Mouse (Mus musculus): ENCODE results near the gene Polr2l. TPM values are rescaled to one million over a fixed set of nuclear protein-coding genes. Genes with fewer than 3 reads are reported as not detected.

Gene Polr2l
- polyA plus RNA-seq (2014; fragmentation: Nextera tagmentation; extraction: Ambion mirVana) = 71.2 and 74.3 TPM in 2 replicates

DNA sequence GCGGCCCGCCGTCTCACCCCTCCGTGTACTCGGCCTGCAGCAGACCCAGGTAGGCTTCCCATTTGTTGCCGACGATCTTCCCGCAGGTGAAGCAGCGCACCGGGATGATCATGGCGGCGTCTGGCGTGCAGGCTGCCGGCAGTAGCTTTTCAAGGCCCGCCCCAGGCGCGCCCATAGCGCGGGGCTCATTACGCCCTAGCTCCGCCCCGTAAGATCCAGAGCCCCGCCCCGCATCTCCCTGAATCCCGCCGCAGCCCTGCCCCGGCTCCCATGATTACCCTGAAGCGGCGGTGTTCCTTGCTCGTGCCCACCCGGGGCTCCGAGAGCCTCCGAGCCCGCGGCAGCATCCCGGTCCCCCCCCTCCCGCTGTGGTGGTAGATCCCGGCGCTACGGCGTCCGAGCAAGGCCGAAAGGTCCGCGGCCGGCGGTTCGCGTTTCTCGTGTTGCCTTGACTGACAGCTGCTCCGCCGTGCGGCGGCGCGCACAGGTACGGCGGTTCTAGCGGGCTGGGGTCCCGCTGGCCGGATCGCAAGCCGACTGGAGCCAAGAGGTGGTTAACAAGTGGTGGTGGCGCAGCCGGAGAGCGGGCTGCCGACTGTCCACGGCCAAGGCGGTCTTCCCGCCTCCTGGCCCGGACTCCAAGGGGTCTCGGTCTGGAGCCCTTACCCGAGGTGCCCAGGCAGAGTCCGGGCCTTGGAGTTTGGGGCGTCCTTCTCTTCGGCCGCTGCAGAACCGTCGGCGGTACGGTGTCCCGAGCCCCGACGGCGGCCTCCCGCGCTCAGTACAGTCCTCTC is at the start of gene Polr2l, which contains the start of gene Tspan4:
Gene Polr2l (minus strand): TSS at position 122 of the 794 bp plus-strand sequence.
Gene Tspan4 (plus strand): TSS at position 230 of the 794 bp plus-strand sequence.
- H3K4me2 ChIP-seq = peak within 1 kb of the TSS; percentile 86
- H3K36me3 ChIP-seq (ENCODE audit: insufficient read depth) = peaks cover 25% of the 10 kb centered on the region
- ATAC-seq (ENCODE audit: insufficient read depth) (peak; percentile 58), DNase-seq (peak; percentile 93)
- H3K4me3 ChIP-seq (ENCODE audit: low read depth, low read length) = peak within 1 kb of the TSS; percentile 81
- H3K9me3 ChIP-seq (ENCODE audit: low read depth, low read length) = no peaks in the 10 kb centered on the region
- TF ChIP-seq CTCF (IDR thresholded peaks at IDR 0.05; ENCODE audit: low read depth) = 0 out of 2 replicates have a peak, but pooled peaks have one; percentile 11
- WGBS = under 1% methylated on average over 77 of the region's 87 CpGs
- peaks cover 25% of the 10 kb centered on the region for H3K4me1 ChIP-seq (ENCODE audit: insufficient read depth)
- peak within 1 kb of the TSS; percentile 75 for H3K9ac ChIP-seq
- H3K27me3 ChIP-seq (ENCODE audit: insufficient read depth, low read length) = no peaks in the 10 kb centered on the region
- H3K27ac ChIP-seq (ENCODE audit: low read depth) = peak within 1 kb of the TSS; percentile 98

DNA sequence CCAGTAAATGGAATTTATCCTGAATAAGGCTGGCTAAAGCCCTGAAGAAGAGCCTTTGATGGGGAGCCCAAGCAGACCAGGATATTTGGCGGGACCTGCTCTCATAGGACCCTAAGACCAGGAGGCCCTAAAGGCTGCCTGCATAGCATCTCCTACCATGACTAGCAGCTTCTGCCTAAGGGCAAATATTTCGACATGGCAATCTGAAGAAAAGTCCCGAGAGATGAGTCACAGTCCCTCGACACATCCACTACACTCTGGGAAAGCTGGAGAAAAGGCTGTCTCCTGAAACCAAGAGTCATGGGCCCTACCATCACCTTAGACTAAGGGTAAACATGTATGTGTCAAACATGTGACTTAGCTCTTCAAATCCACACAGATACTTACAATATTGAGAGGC is 49.3 kb upstream of the Polr2l start:
- H3K9me3 ChIP-seq (ENCODE audit: low read depth, low read length) = no peaks in the 10 kb centered on the region

DNA sequence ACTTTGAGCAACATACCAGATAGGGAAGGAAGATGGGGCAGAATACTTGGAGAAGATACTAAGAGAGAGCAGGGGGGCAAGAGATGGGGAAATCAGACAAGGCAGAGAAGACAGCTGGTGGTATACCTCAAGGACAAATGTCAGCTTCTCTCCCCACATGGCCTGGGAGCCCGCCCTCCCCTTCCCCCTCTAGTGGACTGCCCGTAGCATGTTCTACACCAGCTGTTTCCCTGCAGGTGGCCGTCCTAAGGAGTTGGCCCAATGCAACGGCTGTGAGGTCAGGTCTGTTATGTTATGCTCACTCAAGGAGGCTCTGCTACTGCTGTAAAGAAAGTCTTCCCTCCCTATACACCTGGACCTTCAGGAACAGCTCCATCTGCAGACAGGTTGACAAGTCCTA is 48.1 kb upstream of the Polr2l start:
- 38% methylated on average over 4 of the region's 4 CpGs for WGBS
- Histone ChIP-seq H3K27me3 (ENCODE audit: insufficient read depth, low read length) (no peaks in the 10 kb centered on the region), H3K9me3 (ENCODE audit: low read depth, low read length) (no peaks in the 10 kb centered on the region), H3K4me1 (ENCODE audit: insufficient read depth) (no peaks in the 10 kb centered on the region), H3K36me3 (ENCODE audit: insufficient read depth) (peaks cover 20% of the 10 kb centered on the region; the same call in 1 of the 2 replicates), H3K9ac (no peak overlapping the region), H3K4me3 (ENCODE audit: low read depth, low read length) (no peak overlapping the region), H3K4me2 (no peak overlapping the region), H3K27ac (ENCODE audit: low read depth) (no peak overlapping the region)
- DNase-seq = no peak
- no peak for ATAC-seq (ENCODE audit: insufficient read depth)
- 0 out of 2 replicates have a peak, but pooled peaks have one; percentile 1 for TF ChIP-seq CTCF (IDR thresholded peaks at IDR 0.05; ENCODE audit: low read depth)

More for the DNA sequence above, 49.3 kb upstream of the Polr2l start:
- TF ChIP-seq CTCF (IDR thresholded peaks at IDR 0.05; ENCODE audit: low read depth) = no peak
- peaks cover 28% of the 10 kb centered on the region for H3K36me3 ChIP-seq (ENCODE audit: insufficient read depth)
- H3K27ac ChIP-seq (ENCODE audit: low read depth) = no peak overlapping the region
- no peak for ATAC-seq (ENCODE audit: insufficient read depth)
- no peak for DNase-seq
- no peak overlapping the region for H3K4me2 ChIP-seq
- no peak overlapping the region for H3K9ac ChIP-seq
- H3K4me3 ChIP-seq (ENCODE audit: low read depth, low read length) = no peak overlapping the region
- no peaks in the 10 kb centered on the region for H3K27me3 ChIP-seq (ENCODE audit: insufficient read depth, low read length)
- 74% methylated on average over 4 of the region's 4 CpGs for WGBS
- H3K4me1 ChIP-seq (ENCODE audit: insufficient read depth) = no peaks in the 10 kb centered on the region

DNA sequence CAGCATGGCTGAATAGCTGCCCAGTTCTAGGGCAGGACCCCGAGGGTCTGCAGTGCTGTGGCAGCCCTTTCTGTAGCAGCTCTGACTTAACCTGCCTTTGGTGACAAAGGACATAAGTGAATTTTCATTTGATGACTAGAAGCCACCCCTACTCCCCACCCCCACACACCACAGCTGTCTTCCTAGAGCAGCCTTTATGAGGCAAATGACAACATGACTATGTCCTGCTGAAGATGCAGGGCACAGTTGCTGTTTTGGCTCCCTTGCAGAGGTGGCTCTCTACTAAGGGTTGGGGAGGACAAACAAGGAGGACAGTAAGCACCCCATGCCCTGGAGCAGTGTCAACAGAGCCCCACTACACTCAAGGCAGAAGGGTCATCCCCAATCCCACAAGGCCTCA is 44.9 kb upstream of the Polr2l start:
- DNase-seq (no peak), ATAC-seq (ENCODE audit: insufficient read depth) (no peak)
- no peak overlapping the region for H3K27ac ChIP-seq (ENCODE audit: low read depth)
- H3K9me3 ChIP-seq (ENCODE audit: low read depth, low read length) = no peaks in the 10 kb centered on the region
- H3K36me3 ChIP-seq (ENCODE audit: insufficient read depth) = peaks cover 2% of the 10 kb centered on the region; the same call in 1 of the 2 replicates
- no peaks in the 10 kb centered on the region for H3K27me3 ChIP-seq (ENCODE audit: insufficient read depth, low read length)
- H3K4me1 ChIP-seq (ENCODE audit: insufficient read depth) = no peaks in the 10 kb centered on the region
- WGBS = 68% methylated on average over 1 of the region's 1 CpGs
- no peak overlapping the region for H3K9ac ChIP-seq
- TF ChIP-seq CTCF (IDR thresholded peaks at IDR 0.05; ENCODE audit: low read depth) = no peak
- H3K4me3 ChIP-seq (ENCODE audit: low read depth, low read length) = no peak overlapping the region
- no peak overlapping the region for H3K4me2 ChIP-seq

DNA sequence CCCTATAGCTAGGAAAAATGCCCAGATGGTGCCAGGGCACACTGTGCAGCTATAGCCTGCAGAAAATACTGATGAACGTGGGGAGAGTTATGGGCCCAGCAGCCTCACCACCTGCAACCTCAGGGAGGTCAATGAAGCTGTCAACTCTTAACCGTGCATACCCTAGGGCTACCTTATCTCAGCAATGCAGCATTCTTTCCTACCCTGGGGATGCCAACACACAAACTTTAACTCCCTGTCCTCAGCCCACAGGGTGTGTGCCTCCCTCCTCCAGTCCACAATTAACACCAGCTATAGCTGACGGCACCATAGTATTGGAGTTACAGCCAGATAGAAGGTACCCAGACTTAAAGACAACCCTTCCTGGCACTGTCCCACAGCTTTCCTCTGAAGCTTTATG is 44.0 kb upstream of the Polr2l start:
- H3K4me1 ChIP-seq (ENCODE audit: insufficient read depth) = no peaks in the 10 kb centered on the region
- no peak overlapping the region for H3K9ac ChIP-seq
- no peak for ATAC-seq (ENCODE audit: insufficient read depth)
- no peak overlapping the region for H3K27ac ChIP-seq (ENCODE audit: low read depth)
- WGBS = 71% methylated on average over 3 of the region's 3 CpGs
- no peak overlapping the region for H3K4me3 ChIP-seq (ENCODE audit: low read depth, low read length)
- H3K36me3 ChIP-seq (ENCODE audit: insufficient read depth) = peaks cover 6% of the 10 kb centered on the region; the same call in 1 of the 2 replicates
- no peak overlapping the region for H3K4me2 ChIP-seq
- no peaks in the 10 kb centered on the region for H3K27me3 ChIP-seq (ENCODE audit: insufficient read depth, low read length)
- no peak for TF ChIP-seq CTCF (IDR thresholded peaks at IDR 0.05; ENCODE audit: low read depth)
- no peak for DNase-seq
- no peaks in the 10 kb centered on the region for H3K9me3 ChIP-seq (ENCODE audit: low read depth, low read length)

DNA sequence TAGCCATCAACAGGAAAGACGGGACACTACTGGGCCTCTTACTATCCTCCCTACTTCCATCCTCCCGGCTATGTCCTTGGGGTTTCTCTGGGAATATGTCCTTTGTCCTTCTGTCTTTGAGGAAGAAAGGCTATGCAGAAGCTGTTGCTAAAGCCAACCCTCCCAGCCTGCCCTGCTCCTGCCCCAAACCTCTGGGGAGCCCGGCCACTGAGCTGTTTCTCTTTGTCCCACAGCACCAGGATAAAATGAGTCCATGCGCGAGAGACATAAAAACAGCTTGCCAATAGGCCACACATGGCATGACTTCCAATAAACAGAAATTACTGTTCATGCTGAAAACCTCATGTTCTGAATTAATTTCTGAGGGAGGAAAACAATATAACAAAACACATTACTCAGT is 43.4 kb upstream of the Polr2l start:
- Histone ChIP-seq H3K27me3 (ENCODE audit: insufficient read depth, low read length) (no peaks in the 10 kb centered on the region), H3K27ac (ENCODE audit: low read depth) (no peak overlapping the region), H3K4me1 (ENCODE audit: insufficient read depth) (no peaks in the 10 kb centered on the region), H3K4me2 (no peak overlapping the region), H3K36me3 (ENCODE audit: insufficient read depth) (peaks cover 6% of the 10 kb centered on the region; the same call in 1 of the 2 replicates), H3K9ac (no peak overlapping the region), H3K4me3 (ENCODE audit: low read depth, low read length) (no peak overlapping the region), H3K9me3 (ENCODE audit: low read depth, low read length) (no peaks in the 10 kb centered on the region)
- ATAC-seq (ENCODE audit: insufficient read depth) (no peak), DNase-seq (no peak)
- 90% methylated on average over 5 of the region's 5 CpGs for WGBS
- no peak for TF ChIP-seq CTCF (IDR thresholded peaks at IDR 0.05; ENCODE audit: low read depth)

DNA sequence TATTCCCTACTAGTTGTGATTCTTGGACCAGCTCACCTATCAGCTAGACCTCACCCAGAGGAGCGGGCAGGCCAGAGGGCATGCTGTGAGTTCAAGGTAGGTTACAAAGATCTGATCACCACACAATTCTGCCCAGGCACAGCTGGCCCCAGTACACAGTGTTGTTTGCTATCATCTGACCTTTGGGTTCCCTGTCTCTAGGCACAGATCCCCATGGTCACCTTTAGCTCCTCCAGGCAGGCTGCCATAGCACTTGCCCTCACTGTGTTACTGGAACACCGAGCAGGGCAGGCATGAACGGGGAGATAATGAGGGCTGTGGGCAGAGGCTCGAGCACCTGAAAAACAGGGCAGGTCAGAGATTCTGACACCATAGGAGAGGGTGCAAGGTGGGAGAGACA is 42.7 kb upstream of the Polr2l start:
- Histone ChIP-seq H3K27ac (ENCODE audit: low read depth) (no peak overlapping the region), H3K4me3 (ENCODE audit: low read depth, low read length) (no peak overlapping the region), H3K27me3 (ENCODE audit: insufficient read depth, low read length) (no peaks in the 10 kb centered on the region), H3K4me1 (ENCODE audit: insufficient read depth) (no peaks in the 10 kb centered on the region), H3K9ac (no peak overlapping the region), H3K4me2 (no peak overlapping the region), H3K36me3 (ENCODE audit: insufficient read depth) (peaks cover 6% of the 10 kb centered on the region; the same call in 1 of the 2 replicates), H3K9me3 (ENCODE audit: low read depth, low read length) (no peaks in the 10 kb centered on the region)
- TF ChIP-seq CTCF (IDR thresholded peaks at IDR 0.05; ENCODE audit: low read depth) = no peak
- DNase-seq (no peak), ATAC-seq (ENCODE audit: insufficient read depth) (no peak)
- WGBS = 77% methylated on average over 4 of the region's 4 CpGs
